Mouse (Mus musculus) erythroid progenitor cell, adult 5-6 weeks (primary cell): Measurements from ENCODE around the gene Onecut1. TPM values are rescaled to one million over a fixed set of nuclear protein-coding genes. Genes with fewer than 3 reads are reported as not detected.

ENCODE experiments used
- ATAC-seq: replicated peaks from 2 replicates; pipeline ENCODE4 v1.8.0; 2016; ENCODE audit warnings: moderate number of reproducible peaks, mild to moderate bottlenecking, moderate TSS enrichment, inconsistent platforms; ENCODE audit not compliant: poor library complexity, low FRiP score, severe bottlenecking
- total RNA-seq, 2 experiments: library from RNA; stranded (forward) in 1 of 2; stranded (reverse) in 1 of 2; fragments of 150-400 nt in 1 of 2; fragments of 186-747, 209-891 nt in 1 of 2; gene quantifications; 2 replicates each; pipeline versions ENCODE4 v1.2.3 to v1.2.4; 2015 to 2017; ENCODE audit warnings: low replicate concordance in 2 of 2

The Onecut1 gene
- total RNA-seq (2015; ENCODE audit: low replicate concordance): not detected in 2 replicates
- total RNA-seq (2017; ENCODE audit: low replicate concordance): not detected in 2 replicates

- no peak for ATAC-seq
Observed at GRCm38 (mm10) chr9:74861561-74861980, at the start of gene Onecut1. Onecut1 (plus strand) TSS chr9:74861921.

DNA sequence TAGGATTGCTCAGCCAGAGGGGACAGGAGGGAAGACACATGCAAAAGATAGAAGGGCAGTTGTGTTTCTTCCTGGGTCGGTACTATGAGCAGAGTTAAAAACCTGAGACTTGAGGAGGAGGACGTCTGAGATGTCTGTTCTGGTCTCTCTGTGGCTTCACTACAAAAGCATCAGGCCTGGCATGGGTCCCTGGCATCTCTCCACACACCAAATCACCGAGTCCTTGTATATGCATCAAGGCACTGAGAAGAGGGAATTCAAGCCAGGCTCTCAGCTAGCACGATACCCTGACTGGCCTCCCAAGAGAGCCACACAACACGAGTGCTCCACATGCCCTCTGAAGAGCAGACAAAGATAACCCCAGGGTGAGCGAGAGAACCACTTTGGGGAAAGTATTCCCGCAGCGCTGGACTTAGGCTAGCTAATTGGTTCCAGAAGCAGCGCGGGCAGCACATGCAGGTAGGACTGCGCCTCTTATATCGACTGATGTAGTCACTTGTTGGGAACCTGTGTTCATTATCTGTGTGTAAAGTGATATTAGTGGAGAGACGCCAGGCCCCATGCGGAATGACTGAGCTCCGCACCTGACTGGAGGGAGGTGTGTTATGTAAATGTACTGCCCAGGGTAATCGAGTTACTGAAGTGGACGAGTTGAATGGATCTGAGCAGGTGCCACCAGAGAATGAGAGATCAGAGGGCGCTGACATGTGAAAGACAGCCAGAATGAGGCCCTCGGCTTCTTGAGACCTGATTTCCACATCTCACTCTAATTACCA, 41.8 kb upstream of the Onecut1 start:
- ATAC-seq: no peak

- no peak for ATAC-seq
Observed at GRCm38 (mm10) chr9:74825102-74825501, 36.6 kb upstream of the Onecut1 start.

DNA sequence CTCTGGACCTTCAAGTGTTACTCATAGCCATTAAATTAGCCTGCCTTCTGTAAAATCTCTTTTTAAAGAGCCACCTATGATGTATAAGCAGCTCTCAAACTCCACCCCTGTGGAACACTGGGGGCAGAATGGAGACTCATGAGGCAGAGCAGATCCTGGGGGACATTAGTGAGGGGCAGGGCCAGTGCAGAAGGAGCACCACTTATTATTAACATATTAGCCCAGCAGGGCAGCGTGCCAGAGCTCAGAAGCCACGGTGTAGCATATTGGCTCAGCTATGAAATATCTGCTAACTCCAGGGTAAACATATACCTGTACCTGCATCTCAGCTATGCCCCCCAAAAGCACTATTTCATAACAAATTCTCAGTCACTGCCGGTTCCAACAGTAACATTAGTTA, 32.5 kb upstream of the Onecut1 start:
- ATAC-seq: no peak

DNA sequence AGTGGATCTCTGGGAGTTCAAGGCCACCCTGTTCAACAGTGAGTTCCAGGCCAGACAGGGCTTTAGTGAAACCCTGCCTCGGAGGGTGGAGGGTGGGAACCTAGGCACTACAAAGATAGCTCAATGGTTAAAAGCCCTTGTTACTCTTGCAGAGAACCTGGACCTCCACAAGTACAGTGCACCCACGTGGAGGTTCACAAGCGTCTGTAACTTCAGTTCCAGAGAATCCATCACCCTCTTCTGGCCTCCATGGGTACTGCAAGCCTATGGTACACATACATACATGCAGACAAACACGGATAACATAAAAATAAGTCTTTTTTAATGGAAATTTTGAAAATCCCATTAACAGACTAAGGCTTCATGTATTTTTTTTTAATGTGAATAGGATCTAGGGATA, 18.8 kb upstream of the Onecut1 start:
- no peak for ATAC-seq

DNA sequence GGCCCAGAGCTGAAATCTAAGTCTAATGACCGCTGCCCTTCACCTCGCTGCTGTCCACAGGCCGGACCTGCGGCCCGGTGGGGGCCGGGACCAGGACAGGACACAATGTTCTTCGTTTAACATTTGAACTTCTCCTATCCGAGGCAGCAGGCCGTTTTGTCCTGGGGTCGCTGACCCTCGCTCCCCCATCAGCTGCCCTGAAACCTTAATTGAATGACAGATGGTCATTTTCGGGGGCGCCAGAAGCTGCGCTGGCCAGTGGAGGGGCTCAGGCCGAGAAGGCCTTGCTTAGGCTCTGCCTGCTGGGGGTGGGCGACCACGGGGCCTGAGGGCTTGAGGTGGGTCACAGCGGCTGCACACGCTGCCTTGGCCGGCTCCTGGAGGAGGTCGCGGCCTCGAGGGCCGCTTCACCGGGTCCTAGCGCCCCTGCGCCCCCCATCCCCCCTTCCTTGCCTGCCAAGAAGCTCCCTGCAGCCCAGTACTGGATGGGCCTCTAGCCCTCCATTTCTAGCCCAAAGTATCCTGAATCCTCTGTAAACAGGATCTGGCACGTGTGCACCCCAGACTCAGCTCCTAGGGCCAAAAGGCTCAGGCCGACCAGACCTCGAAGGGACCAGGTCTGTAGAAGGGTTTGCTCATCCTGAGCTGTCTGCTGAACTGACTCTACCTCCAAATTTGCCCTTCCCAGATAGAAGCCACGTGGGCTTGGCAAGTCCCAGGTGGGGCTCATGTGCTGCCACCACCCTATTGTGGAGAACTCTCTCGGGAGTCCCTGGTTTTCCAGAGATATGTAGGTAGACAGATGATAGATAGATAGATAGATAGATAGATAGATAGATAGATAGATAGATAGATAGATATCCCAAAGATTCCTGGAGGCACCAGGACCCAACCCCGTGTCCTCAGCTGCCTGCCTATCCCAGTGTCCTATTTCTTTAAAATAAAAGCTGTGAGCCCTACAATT, 14.6 kb upstream of the Onecut1 start:
- no peak for ATAC-seq

DNA sequence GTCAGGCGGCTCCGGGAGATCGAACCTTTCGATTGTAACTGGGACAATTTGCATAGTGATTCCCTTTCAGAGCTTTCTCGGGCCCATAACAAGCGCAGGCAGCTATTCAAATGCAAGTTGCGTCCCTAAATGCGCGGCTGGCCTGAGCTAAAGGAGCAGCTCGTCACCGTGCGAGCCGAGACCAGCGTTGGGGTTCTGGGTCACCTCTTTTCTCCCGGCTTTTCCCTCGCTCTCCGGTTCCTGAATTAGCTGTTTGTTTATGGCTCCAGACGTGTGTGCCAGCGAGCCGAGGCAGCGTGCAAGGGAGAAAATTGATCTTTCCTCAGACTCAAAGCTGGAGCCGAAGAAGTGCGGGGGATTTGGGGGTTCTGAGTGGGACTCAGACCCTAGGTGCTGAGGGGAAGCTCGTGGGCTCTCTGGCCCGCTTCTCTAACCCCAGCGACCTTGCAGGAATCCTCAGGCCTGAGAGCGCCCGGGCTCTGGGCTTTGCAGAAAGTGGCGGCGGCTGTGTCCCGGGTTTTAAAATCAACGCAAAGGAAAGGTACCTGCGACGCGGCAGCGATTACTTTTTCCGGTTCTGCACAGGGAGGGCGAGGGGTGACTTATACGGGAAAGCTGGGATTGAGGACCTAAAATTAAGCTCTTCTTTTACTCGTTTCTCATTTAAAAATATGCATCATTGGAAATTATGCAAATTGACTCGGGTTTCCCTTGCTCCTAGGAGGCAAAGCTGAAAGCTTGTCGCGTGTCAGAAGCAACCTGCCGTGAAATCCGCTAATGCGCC, 13.1 kb upstream of the Onecut1 start:
- no peak for ATAC-seq

DNA sequence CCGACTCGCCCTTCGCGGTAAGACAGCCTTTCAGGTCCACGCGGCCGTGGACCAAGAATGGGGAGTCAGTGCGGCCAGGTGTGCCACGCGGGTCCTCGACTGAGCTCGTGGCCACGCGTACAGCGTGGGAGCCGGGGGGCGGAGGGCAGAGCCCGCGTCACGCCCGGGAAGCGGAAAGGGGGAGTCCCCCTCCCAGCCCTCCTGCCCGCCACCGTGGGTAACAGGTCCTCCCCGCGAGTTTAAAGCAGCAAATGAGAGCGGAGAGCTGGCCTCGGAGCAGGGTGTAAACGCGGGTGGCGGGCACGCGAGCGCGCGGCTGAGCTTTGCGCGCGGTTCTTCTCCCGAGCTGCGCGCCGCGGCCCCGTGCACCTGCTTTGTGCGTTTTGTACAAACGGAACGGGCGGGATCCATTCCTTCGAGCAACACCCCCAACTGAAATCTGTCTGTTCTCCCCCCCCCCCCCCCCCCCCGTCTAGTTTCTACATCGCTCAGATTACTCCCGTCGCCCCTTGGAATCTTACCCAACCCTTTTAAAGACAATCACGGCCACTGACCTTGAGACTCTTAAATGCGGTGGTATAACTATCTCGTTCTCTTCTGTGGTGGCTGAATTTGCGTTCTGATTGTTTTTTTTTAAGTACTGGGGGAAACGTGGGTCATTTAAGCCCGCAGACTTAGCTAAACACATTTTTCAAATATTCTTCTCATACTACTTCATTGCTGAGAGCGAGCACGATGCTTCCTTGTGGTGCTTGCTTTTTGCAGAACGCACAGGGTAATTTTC, 12.3 kb upstream of the Onecut1 start:
- no peak for ATAC-seq

GRCm38 (mm10) chr9:74849979-74850780, 11.5 kb upstream of the Onecut1 start:
- no peak for ATAC-seq

DNA sequence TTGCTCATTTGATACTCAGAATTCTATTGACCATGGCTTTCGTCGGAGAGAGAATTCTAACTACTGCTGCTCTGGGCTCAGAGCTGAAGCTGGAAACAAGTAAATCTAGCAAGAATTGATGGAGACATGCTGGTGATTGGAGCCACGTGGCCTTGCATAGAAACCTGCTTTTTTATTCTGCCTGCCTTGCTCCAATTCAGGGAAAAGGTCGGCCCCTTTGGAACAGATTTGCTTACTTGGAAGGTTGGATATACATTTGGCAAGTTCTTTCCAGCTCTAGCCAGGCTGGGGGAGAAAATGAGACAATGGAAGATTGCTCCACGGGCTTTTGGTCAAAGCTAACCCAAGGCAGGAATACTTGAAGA, 11.0 kb upstream of the Onecut1 start:
- no peak for ATAC-seq

DNA sequence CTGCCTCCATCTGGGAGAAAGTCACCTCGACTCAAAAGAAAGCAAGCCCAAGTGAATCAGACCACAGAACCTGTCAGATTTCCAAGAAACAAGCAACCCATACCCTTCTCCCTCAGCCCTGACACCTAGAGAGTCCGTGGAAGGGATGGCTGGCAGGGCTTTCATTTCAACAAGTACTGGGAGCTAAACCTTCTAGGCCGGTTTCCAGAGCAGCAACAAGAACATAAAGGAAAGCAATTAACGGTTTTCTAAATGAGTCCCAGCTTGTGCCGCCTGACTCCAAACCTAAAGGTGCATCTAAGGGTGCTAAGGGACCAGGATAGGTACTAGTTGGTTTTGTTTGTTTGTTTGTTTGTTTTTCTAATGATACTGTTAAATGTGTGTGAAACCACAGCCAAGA, 10.1 kb upstream of the Onecut1 start:
- ATAC-seq: no peak

DNA sequence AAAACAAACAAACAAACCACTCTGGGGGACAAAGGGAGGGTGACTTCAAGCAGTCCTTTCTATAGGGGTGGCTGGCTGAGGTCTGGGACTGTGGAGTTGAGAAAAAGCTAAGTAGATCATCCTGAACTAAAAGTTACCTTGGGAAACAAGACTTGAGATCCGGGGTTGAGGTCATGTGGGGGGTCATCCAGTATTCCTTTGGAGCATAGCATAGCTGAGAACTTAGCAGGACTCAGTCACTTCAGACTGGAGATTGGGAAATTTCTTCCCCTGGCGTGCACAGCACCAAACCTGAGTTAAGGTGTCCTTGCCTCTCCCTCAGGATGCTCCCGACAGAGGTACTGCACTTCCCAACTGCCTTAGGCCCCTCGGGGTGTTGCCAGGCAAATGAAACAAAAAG, 9.4 kb upstream of the Onecut1 start:
- ATAC-seq: no peak

GRCm38 (mm10) chr9:74853191-74854072, 8.3 kb upstream of the Onecut1 start:
- ATAC-seq: no peak

DNA sequence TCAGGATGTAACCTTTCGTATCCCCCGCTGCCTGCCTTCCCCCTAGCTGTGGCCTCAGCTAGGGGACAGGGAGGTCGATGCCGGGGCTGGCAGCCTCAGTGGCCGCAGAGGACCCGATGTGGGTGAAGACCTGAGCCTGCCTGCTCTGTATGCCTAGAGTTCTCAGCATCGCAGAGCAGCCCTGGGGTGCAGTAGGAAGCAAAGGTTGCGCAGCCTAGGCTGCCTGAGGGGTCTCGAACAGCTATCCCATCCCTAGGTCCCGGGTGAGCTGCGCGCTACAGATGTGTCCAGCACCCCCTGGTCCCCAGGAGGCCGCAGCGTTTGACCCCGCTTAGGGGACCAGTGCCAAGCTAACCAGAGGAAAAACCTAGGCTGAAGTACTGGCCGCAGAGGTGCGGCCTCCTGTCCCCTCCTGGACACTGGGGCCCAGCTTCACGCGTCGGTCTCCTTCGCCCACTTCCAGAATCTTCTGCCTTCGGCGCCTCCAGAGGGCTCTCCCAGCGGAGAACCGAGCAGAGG, 7.6 kb upstream of the Onecut1 start:
- no peak for ATAC-seq

DNA sequence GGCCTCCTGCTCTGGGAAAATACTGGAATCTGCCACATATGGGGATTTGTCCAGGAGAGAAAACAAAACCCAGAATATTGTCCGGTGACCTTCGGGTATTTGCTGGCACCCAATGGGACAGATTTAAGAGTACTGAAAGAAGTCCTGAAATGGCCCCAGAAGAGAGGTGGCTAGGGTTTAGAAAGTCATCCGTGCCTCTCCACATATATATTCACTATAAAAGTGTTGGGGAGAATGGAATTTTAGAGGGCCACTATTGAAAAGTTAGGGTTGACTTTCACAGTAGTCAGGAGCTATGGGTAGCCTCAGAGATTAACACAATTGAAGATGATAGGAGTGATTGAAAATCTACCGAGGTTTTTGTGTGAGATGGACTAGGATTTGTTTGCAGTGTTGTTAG, 6.3 kb upstream of the Onecut1 start:
- no peak for ATAC-seq

- no peak for ATAC-seq
Observed at GRCm38 (mm10) chr9:74856578-74857507, 4.9 kb upstream of the Onecut1 start.
